Mouse (Mus musculus) G1E (cell line): Measurements from ENCODE around the gene Cbfa2t2. TPM values are rescaled to one million over a fixed set of nuclear protein-coding genes. Genes with fewer than 3 reads are reported as not detected.

Source experiments
- ATAC-seq: 2 replicates; pipeline ENCODE4 v1.8.0; 2016; ENCODE audit warnings: mild to moderate bottlenecking; ENCODE audit not compliant: insufficient number of reproducible peaks, poor library complexity, low FRiP score, severe bottlenecking; ENCODE audit errors: extremely low read depth
- DNase-seq: peaks from one replicate; pipeline ENCODE4 v3.0.0; 2012; ENCODE audit warnings: low spot score
- H3K27me3 ChIP-seq: 2 replicates; pipeline ENCODE4 v1.6.1; 2012; ENCODE audit warnings: mild to moderate bottlenecking, low read length, inconsistent platforms; ENCODE audit not compliant: insufficient read depth
- H3K36me3 ChIP-seq: replicated peaks from 2 replicates; pipeline ENCODE3; 2012; ENCODE audit warnings: mild to moderate bottlenecking, inconsistent platforms
- H3K4me1 ChIP-seq: 2 replicates; pipeline ENCODE4 v1.6.1; 2012; ENCODE audit warnings: low read depth, low read length, inconsistent platforms, mixed read lengths; ENCODE audit not compliant: insufficient read depth
- H3K4me3 ChIP-seq: 2 replicates; pipeline ENCODE4 v1.5.1; 2012; ENCODE audit warnings: low read depth, mild to moderate bottlenecking, inconsistent platforms, low read length, moderate library complexity, mixed read lengths
- H3K9me3 ChIP-seq: replicated peaks from 2 replicates; pipeline ENCODE4 v1.6.1; 2012; ENCODE audit warnings: inconsistent platforms
- CTCF ChIP-seq: IDR thresholded peaks from 2 replicates; pipeline ENCODE4 v1.5.1; 2012; ENCODE audit warnings: low read depth, low read length, inconsistent platforms, mixed read lengths
- GATA1 ChIP-seq: IDR thresholded peaks from 2 replicates; pipeline ENCODE4 v1.6.1; 2012; ENCODE audit warnings: borderline replicate concordance, low read length, inconsistent platforms, mixed read lengths
- GATA2 ChIP-seq: IDR thresholded peaks from 2 replicates; pipeline ENCODE4 v1.6.1; 2012; ENCODE audit warnings: low read depth, low read length, inconsistent platforms, borderline replicate concordance
- POLR2AphosphoS5 ChIP-seq: IDR thresholded peaks from 2 replicates; pipeline ENCODE4 v1.6.1; 2012; ENCODE audit warnings: low read depth, low read length, inconsistent platforms; ENCODE audit not compliant: insufficient replicate concordance
- TAL1 ChIP-seq: conservative IDR thresholded peaks from 2 replicates; pipeline ENCODE4 v1.6.1; 2012; ENCODE audit warnings: low read depth, low read length, inconsistent platforms, mixed read lengths
- polyA plus RNA-seq: library from polyadenylated mRNA; stranded (reverse); fragments of >175 nt; gene quantifications from 2 replicates; pipeline ENCODE4 v1.2.3, GENCODE M21; 2012
- total RNA-seq, 2 experiments: library from RNA; stranded (forward) in 1 of 2; stranded (reverse) in 1 of 2; fragments of 200-1000 nt in 1 of 2; fragments of >200 nt in 1 of 2; fragmentation: Nextera tagmentation in 1 of 2; gene quantifications; 2 replicates each; pipeline ENCODE4 v1.2.3; 2014 to 2017

Gene Cbfa2t2
- total and polyA plus RNA-seq, 3 experiments, result 7.8 to 29.8 (median 13.7) TPM

- DNase-seq (no peak), ATAC-seq (no peak)
- Histone ChIP-seq H3K36me3 (no peaks in the 10 kb centered on the region), H3K27me3 (peaks cover 42% of the 10 kb centered on the region), H3K9me3 (peaks cover 2% of the 10 kb centered on the region), H3K4me1 (no peaks in the 10 kb centered on the region; the same call in none of the 2 replicates), H3K4me3 (no peak overlapping the region)
- TF ChIP-seq TAL1 (no peak), GATA2 (no peak), POLR2AphosphoS5 (no peak), GATA1 (no peak), CTCF (no peak)
Observed at GRCm38 (mm10) chr2:154423548-154423947, 12.7 kb upstream of the Cbfa2t2 start.

GRCm38 (mm10) chr2:154425522-154425921, 10.8 kb upstream of the Cbfa2t2 start:
- Histone ChIP-seq H3K36me3 (no peaks in the 10 kb centered on the region), H3K4me1 (no peaks in the 10 kb centered on the region; the same call in none of the 2 replicates), H3K9me3 (peaks cover 2% of the 10 kb centered on the region), H3K27me3 (peaks cover 51% of the 10 kb centered on the region), H3K4me3 (no peak overlapping the region)
- DNase-seq (no peak), ATAC-seq (no peak)
- no peak for TF ChIP-seq TAL1
- no peak for TF ChIP-seq POLR2AphosphoS5
- no peak for TF ChIP-seq GATA1
- TF ChIP-seq CTCF, result no peak
- TF ChIP-seq GATA2, result no peak

DNA sequence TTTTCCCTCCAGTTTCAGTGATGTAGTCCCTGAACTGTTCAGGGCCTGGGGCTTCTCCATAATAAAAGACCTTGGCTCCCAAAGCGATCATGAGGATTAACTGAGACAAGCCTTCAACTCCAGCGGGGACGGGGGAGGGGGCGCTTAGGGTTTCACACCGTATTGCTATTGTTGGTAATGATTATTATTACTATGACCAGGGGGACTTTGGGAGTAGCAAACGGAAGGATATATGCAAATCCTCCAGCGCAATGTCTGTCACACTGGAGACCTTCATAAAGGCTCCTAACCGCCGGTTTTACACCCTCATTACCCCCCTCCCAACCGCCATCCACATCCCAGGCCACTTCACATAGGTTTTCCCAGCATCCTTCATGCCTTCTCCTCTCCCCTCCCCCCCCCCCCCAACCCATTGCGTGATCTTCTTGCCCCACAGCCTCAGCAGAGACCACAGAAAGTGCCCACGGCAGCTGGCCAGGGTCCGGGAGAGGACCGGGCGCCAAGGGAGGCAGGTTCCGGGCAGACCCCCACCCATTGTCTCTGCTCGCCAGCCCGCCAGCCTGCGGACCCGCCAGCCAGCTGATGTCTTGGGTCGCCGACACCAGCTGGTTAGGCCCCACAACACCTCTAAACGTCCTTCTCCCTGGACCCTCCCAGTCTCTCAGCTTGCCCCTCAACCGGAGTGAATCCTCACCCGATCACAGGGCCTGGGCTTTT, 9.9 kb upstream of the Cbfa2t2 start:
- no peak for TF ChIP-seq GATA1
- no peak for TF ChIP-seq TAL1
- TF ChIP-seq CTCF, result no peak
- TF ChIP-seq POLR2AphosphoS5, result no peak
- TF ChIP-seq GATA2, result no peak
- no peaks in the 10 kb centered on the region; the same call in 1 of the 2 replicates for H3K4me1 ChIP-seq
- H3K9me3 ChIP-seq, result peaks cover 2% of the 10 kb centered on the region
- H3K4me3 ChIP-seq, result no peak overlapping the region
- H3K36me3 ChIP-seq, result no peaks in the 10 kb centered on the region
- ATAC-seq, result no peak
- peaks cover 45% of the 10 kb centered on the region for H3K27me3 ChIP-seq
- no peak for DNase-seq

DNA sequence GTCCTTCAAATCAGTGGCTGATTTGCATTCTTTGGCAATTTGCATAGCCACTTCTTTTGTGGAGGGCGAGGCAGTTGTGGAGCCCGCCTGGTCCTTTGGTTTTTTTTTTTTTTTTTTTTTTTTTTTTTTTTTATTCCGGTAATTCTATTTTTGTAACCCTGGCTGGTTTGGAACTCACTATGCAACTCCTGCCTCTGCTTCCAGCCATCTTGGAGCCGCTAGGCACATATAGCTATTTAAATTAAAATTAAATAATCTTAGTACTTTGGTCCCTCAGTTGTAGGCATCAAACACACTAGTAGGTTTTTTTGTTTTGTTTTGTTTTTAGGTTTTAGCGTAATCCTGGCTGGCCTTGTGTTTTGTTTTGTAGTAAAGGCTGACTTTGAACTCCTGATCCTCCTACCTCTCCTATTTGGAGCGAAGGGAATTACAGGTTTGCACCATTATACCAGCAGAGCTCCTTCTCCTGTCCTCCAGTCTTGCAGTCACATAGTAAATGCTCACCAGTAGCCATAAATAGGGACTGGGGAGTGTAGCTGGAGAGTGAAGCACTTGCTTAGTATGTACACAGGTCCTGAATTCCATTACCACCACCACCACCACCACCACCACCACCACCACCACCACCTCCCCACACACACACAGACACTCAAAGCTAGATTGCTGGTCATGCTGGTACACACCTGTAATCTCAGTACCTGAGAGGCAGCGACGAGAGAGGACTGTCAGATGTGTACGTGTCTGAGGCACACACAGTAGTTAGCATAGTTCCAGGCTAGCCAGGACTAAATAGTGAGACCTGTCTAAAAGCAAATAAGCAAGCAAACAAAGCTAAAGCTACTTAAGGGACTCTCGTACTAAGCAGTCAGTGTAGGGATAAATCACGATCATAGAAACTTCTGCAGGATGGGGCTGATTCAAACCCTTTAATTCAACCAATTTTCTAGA, 9.1 kb upstream of the Cbfa2t2 start:
- no peaks in the 10 kb centered on the region for H3K36me3 ChIP-seq

GRCm38 (mm10) chr2:154427853-154428360, 8.4 kb upstream of the Cbfa2t2 start:
- H3K27me3 ChIP-seq, result peaks cover 36% of the 10 kb centered on the region
- no peak for DNase-seq
- no peak for ATAC-seq
- H3K4me1 ChIP-seq, result peaks cover 7% of the 10 kb centered on the region; the same call in 1 of the 2 replicates
- H3K4me3 ChIP-seq, result no peak overlapping the region
- no peaks in the 10 kb centered on the region for H3K36me3 ChIP-seq
- peaks cover 2% of the 10 kb centered on the region for H3K9me3 ChIP-seq
- no peak for TF ChIP-seq TAL1
- TF ChIP-seq CTCF, result no peak

More for the DNA sequence above, 9.1 kb upstream of the Cbfa2t2 start:
- Histone ChIP-seq H3K27me3 (peaks cover 37% of the 10 kb centered on the region), H3K4me1 (peaks cover 4% of the 10 kb centered on the region; the same call in 1 of the 2 replicates), H3K9me3 (peaks cover 2% of the 10 kb centered on the region), H3K4me3 (no peak overlapping the region)
- ATAC-seq (no peak), DNase-seq (no peak)
- no peak for TF ChIP-seq GATA2
- TF ChIP-seq TAL1, result no peak
- no peak for TF ChIP-seq POLR2AphosphoS5
- no peak for TF ChIP-seq CTCF
- TF ChIP-seq GATA1, result no peak

DNA sequence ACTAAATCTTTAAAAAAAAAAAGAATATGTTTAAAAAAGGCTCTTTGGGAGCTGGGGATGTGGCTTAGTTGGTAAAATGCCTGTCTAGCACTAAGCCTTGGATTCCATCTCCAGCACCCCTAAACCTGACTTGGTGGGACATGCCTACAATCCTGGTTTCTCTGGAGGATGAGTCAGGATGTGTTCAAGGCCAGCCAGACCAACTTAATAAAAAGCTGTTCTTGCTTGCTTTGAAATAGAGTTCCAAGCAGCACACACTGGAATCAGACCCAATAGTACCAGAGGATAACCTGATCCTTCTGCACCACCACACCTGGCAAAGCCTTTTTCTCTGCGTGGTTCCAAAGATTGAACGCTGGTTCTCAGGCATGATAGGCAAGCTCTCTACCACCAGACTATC, 5.7 kb upstream of the Cbfa2t2 start:
- no peak for TF ChIP-seq POLR2AphosphoS5
- no peak for TF ChIP-seq TAL1
- TF ChIP-seq GATA2, result no peak
- TF ChIP-seq GATA1, result no peak
- no peak for TF ChIP-seq CTCF
- peaks cover 16% of the 10 kb centered on the region for H3K4me1 ChIP-seq
- no peak for ATAC-seq
- no peak for DNase-seq
- no peak overlapping the region for H3K4me3 ChIP-seq
- no peaks in the 10 kb centered on the region for H3K36me3 ChIP-seq
- peaks cover under 1% of the 10 kb centered on the region; the same call in 1 of the 2 replicates for H3K9me3 ChIP-seq
- peaks cover 36% of the 10 kb centered on the region for H3K27me3 ChIP-seq
